Mouse (Mus musculus): ENCODE data around the gene Exoc8.

- TF ChIP-seq HCFC1 (IDR thresholded peaks at IDR 0.05; ENCODE audit: borderline replicate concordance, insufficient read depth, low read length): no peak
- TF ChIP-seq ZNF384 (IDR thresholded peaks at IDR 0.05; ENCODE audit: low read depth, low read length): no peak
- no peak for TF ChIP-seq MAFK (IDR thresholded peaks at IDR 0.05; ENCODE audit: insufficient read depth, low read depth, low read length)
Measured at GRCm38 (mm10) chr8:124914061-124914460, 16.6 kb upstream of the Exoc8 start.
